Mouse (Mus musculus) mature B cell (primary cell): ENCODE data around the gene Aloxe3.

Source experiments
- in situ Hi-C: fragments of 300-500 bp; cut with MboI; formaldehyde crosslinking; loops from 2 replicates; pipeline ENCODE4 v1.14.3; 2019

Gene Aloxe3

DNA sequence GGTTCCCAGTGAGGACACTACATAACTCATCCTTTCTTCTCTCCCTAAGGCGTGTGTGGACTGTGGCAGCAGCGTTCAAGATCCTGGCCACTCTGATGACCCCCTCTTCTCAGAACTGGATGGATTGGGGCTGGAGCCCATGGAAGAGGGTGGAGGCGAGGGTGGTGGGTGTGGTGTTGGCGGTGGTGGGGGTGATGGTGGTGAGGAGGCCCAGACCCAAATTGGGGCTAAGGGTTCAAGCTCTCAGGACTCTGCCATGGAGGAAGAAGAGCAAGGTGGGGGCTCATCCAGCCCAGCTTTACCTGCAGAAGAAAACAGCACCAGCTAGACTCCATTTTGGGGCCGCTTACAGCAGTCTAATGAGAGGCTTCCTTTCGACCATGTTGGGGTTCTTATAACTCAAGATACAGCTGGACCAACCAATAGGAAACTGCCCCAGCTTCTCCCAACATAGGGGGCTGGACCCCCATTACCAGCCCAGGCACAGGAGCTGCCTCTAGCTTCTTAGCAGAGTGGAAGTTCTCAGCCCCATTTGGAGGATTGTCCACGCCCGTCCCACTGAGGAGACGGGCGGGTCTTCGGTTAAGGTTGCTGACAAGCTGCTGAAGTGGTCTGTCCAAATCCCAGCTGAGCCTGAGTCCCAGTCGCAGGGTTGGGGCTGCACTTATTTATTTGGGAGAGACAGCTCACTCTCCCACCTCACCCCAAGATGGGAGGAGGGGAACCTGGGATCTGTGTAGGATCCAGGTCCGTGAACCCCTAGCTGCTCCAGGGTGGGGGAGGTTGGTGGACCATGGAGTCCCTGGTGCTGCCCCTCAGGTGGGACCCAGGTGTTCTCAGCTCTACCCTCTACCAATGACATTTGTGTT, 16.4 kb upstream of the Aloxe3 start:
- in situ Hi-C loops: no loop called here

GRCm38 (mm10) chr11:69110319-69111046, 15.2 kb upstream of the Aloxe3 start:
- in situ Hi-C loops: no loop called here

DNA sequence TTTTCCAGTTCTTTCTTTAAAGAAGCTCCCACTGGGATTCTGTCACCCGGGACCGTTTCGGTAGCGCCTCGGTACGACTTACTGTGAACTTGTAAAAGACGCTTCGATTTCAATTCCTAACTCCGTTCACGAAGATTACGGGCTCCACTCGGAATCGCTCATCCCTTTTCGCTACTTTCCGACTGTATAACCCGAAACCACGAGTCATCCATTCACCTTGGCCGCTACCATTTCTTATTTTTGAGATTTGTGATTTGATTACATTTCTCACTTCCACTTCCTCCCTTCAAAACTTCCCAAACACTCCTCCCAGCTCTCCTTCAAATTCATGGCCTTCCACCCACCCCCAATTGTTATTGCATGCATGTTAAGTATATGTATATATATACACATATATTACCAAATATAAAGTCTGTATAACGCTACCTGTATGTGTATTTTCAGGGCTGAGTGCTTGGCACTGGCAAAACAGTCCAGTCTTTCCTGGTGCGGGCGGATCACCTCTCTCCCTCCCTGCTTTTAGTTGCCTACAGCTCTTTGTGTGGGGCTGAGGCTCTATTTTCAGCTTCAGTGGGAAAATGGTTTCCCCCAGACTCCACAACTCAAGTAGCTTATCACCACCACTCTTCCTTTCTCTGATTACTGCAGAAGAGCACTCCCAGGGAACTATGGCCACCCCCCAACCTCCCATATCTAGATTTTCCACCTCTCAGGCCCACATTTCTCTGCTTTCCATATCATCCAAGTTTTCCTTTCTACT, 14.5 kb upstream of the Aloxe3 start:
- in situ Hi-C loops: no loop called here

DNA sequence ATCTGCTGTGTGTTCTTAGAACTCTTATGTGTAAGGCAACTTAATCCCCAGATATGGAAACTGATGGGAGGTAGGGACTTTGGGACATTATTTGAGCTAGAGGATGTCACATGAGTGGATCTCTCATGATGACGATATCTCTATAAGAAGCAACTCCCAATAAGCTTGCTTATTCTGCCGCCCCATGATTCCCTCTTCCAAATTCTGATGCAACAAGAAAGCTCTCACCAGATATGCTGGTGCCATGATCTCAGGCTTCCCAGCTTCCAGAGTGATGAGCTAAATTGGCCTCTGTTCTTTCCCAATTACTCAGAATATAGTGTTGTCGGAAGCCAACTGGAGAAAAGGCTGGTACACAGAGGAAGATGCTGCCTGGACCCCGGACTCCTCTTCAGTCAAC, 13.8 kb upstream of the Aloxe3 start:
- in situ Hi-C loops: no loop called here

GRCm38 (mm10) chr11:69114018-69114417, 11.7 kb upstream of the Aloxe3 start:
- in situ Hi-C loops: no loop called here

- in situ Hi-C loops: no loop called here
These were observed 11.1 kb upstream of the Aloxe3 start for GRCm38 (mm10) chr11:69114621-69115020.

GRCm38 (mm10) chr11:69116843-69117242, 8.9 kb upstream of the Aloxe3 start:
- in situ Hi-C loops: no loop called here

- in situ Hi-C loops: no loop called here
These were observed 7.7 kb upstream of the Aloxe3 start for GRCm38 (mm10) chr11:69117737-69118695.

DNA sequence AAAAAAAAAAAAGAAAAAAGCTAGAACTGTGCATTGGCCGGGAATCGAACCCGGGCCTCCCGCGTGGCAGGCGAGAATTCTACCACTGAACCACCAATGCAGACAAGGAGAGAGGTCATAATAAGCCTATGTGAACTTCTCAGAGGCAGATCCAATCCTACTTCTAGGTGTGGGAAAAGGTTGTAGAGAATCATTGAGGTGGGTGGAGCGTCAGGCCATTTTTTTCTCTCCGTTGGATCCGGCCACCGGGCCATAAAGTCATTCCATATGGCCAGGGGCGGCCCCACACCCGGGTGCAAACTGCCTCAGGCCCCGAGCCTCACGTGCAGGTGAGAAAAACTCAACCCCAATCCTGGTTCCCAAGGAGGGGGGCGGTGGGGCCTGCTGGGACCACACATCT, 6.9 kb upstream of the Aloxe3 start:
- in situ Hi-C loops: no loop called here

GRCm38 (mm10) chr11:69119446-69120155, 6.1 kb upstream of the Aloxe3 start:
- in situ Hi-C loops: loop anchor here (5.0 to 10.0 kb wide), 2 partner anchors 57 to 215 kb away; partner anchors contain the start of gene Rpl26

- in situ Hi-C loops: loop anchor here (5.0 to 10.0 kb wide), 2 partner anchors 58 to 216 kb away; partner anchors contain the start of gene Rpl26
These were observed 5.3 kb upstream of the Aloxe3 start, which contains the start of gene Hes7 for GRCm38 (mm10) chr11:69120221-69121000. Gene Hes7 (plus strand): TSS chr11:69120404.

DNA sequence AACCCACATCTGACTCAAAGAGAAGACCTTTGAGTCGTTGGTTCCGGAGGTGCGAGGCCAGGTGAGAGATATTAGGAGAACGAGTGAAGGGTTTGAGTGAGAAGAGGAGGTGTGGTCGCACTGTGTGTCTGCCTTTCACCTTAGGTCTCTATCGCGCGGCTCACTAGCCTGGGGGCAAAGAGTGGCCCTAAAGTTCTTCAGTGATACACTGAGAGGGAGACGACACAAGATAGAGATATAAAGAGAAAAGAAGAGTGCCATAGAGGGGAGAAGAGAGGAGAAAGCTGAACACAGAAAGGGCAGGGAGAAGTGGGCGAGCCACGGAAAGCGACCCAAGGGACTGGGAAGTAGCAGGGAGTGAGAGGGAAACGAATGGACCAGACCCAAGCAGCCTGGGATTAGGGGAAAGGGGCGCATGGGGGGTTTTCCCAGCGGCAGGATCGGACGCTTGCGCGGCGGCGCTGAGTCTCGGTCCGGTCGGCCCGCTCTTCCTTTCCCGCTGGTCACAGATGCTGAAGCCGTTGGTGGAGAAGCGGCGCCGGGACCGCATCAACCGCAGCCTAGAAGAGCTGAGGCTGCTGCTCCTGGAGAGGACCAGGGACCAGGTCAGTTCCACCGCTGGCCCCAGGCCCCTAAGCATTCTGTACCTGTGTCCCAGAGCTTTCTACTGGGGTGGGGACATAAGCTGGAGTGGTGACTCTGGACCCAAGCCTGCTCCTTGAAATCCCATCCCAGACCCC, 4.5 kb upstream of the Aloxe3 start:
- in situ Hi-C loops: loop anchor here (5.0 to 10.0 kb wide), 2 partner anchors 59 to 216 kb away; partner anchors contain the start of gene Rpl26

GRCm38 (mm10) chr11:69121741-69122335, 3.9 kb upstream of the Aloxe3 start:
- in situ Hi-C loops: loop anchor here (5.0 to 10.0 kb wide), 2 partner anchors 60 to 217 kb away; partner anchors contain the start of gene Rpl26

DNA sequence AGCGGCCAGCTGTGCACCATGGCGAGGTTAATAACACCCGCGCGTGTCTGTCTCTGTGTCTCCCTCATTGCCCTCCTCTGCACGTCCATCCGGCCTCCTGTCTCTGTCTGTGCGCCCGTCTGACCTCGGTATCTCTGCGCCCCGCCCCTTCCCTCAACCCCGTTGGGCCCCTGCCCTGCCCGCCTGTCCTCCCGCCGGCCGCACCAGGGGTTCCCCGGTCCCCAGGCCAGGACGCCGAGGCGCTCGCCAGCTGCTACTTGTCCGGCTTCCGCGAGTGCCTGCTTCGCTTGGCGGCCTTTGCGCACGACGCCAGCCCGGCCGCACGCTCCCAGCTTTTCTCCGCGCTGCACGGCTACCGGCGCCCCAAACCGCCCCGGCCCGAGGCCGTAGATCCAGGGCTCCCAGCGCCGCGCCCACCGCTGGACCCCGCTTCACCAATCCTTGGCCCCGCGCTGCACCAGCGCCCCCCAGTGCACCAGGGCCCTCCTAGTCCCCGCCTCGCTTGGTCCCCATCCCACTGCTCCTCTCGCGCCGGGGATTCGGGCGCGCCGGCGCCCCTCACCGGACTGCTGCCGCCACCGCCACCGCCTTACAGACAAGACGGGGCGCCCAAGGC, 3.3 kb upstream of the Aloxe3 start, which contains the start of gene 9130213A22Rik:
TSS of gene 9130213A22Rik (minus strand) at position 254 of the 616 bp plus-strand sequence.
- in situ Hi-C loops: loop anchor here (5.0 to 10.0 kb wide), 2 partner anchors 60 to 218 kb away; partner anchors contain the start of gene Rpl26

- in situ Hi-C loops: loop anchor here (5.0 to 10.0 kb wide), 2 partner anchors 61 to 218 kb away; partner anchors contain the start of gene Rpl26
These were observed 2.5 kb upstream of the Aloxe3 start for GRCm38 (mm10) chr11:69123056-69123692.

DNA sequence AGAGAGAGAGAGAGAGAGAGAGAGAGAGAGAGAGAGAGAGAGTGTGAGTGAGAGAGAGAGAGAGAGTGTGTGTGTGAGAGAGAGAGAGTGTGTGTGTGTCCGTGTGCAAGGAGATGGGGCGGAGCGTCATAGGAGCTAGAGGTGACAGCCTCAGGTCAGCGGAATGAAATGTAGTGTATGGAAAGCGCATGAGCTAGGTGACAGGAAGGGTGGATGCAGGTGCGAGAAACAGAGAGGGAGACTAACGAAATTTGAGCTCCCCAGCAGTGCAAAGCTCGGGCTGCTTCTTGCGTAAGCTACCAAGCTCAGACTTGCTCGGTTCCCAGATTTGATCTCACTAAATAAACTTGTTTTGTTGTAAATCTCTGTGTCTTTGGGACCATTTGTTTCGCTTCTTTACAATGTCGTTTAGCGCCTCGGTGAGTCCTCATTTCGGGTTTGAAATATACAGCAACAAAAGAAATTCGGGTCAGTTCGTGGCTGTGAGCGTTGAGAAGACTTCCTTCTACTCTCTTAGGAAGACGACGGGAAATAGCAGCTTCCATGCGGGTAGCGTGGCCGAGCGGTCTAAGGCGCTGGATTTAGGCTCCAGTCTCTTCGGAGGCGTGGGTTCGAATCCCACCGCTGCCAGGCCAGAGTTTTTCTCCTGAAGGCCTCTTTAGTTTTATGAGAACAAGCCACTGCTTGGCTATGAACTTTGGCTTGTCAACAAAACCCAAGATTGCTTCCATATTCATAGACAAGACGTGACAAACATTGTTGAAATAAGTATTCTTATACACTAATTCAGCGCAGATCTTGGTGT, 1.8 kb upstream of the Aloxe3 start:
- in situ Hi-C loops: loop anchor here (5.0 to 10.0 kb wide), 2 partner anchors 62 to 219 kb away; partner anchors contain the start of gene Rpl26
